Mouse (Mus musculus): ENCODE measurements around the gene Fam122a.

The Fam122a gene

GRCm38 (mm10) chr19:24486433-24487296 lies 9.5 kb upstream of the Fam122a start:
- no peak for DNase-seq

- no peak for DNase-seq
These were observed 7.5 kb upstream of the Fam122a start for GRCm38 (mm10) chr19:24484612-24485194.

GRCm38 (mm10) chr19:24480916-24481315 lies 3.8 kb upstream of the Fam122a start:
- DNase-seq: no peak

- no peak for DNase-seq
These were observed 695 bp downstream of the Fam122a start for GRCm38 (mm10) chr19:24476461-24476860.

GRCm38 (mm10) chr19:24475281-24475680 lies 1.9 kb downstream of the Fam122a start:
- DNase-seq: no peak

- no peak for DNase-seq
These were observed 4.6 kb downstream of the Fam122a start for GRCm38 (mm10) chr19:24472512-24472911.

- DNase-seq: no peak
These were observed 5.6 kb downstream of the Fam122a start for GRCm38 (mm10) chr19:24471538-24471937.

- DNase-seq: no peak
These were observed 7.9 kb downstream of the Fam122a start for GRCm38 (mm10) chr19:24469216-24469615.

GRCm38 (mm10) chr19:24468616-24469015 lies 8.5 kb downstream of the Fam122a start:
- DNase-seq: no peak

- no peak for DNase-seq
These were observed 14.1 kb downstream of the Fam122a start for GRCm38 (mm10) chr19:24463011-24463410.

- DNase-seq: peak; percentile 50 to 65
These were observed 20.4 kb downstream of the Fam122a start for GRCm38 (mm10) chr19:24456591-24457231.

GRCm38 (mm10) chr19:24455249-24455960 lies 21.8 kb downstream of the Fam122a start:
- no peak for DNase-seq

- no peak for DNase-seq
These were observed 22.7 kb downstream of the Fam122a start for GRCm38 (mm10) chr19:24454451-24454850.

- no peak for DNase-seq
These were observed 23.8 kb downstream of the Fam122a start for GRCm38 (mm10) chr19:24453379-24453778.

GRCm38 (mm10) chr19:24452441-24452898 lies 24.7 kb downstream of the Fam122a start:
- no peak for DNase-seq

GRCm38 (mm10) chr19:24451626-24452025 lies 25.5 kb downstream of the Fam122a start:
- no peak for DNase-seq

- no peak for DNase-seq
These were observed 26.4 kb downstream of the Fam122a start for GRCm38 (mm10) chr19:24450740-24451139.

- no peak for DNase-seq
These were observed 32.8 kb downstream of the Fam122a start for GRCm38 (mm10) chr19:24444322-24444721.

- DNase-seq: no peak
These were observed 37.4 kb downstream of the Fam122a start for GRCm38 (mm10) chr19:24439715-24440114.

GRCm38 (mm10) chr19:24434291-24434690 lies 42.9 kb downstream of the Fam122a start:
- no peak for DNase-seq

GRCm38 (mm10) chr19:24432447-24432846 lies 44.7 kb downstream of the Fam122a start:
- DNase-seq: no peak

- no peak for DNase-seq
These were observed 45.8 kb downstream of the Fam122a start for GRCm38 (mm10) chr19:24431381-24431780.

- DNase-seq: no peak
These were observed 49.1 kb downstream of the Fam122a start for GRCm38 (mm10) chr19:24428011-24428410.

All from lung, postnatal 4 days (tissue).